Mouse (Mus musculus): ENCODE data around the gene Dtnb.

GRCm38 (mm10) chr12:3674913-3675312 is 102.7 kb downstream of the Dtnb start:
- TF ChIP-seq CTCF (IDR thresholded peaks at IDR 0.05; ENCODE audit: low read depth) (no peak), EP300 (IDR thresholded peaks at IDR 0.05; ENCODE audit: low read depth) (no peak)

Measured in liver, embryonic 14.5 days (tissue).